Mouse (Mus musculus) heart, embryonic 12.5 days (tissue): Measurements from ENCODE around the gene Vezf1. TPM values are rescaled to one million over a fixed set of nuclear protein-coding genes. Genes with fewer than 3 reads are reported as not detected.
A peak's percentile ranks its signal among the peaks of the same experiment; 100 is the strongest.

Experiments used
- ATAC-seq: fragments of 200-750 bp; cut with Nextera tagmentation; 2 replicates; pipeline ENCODE4 v1.8.0; 2017; ENCODE audit warnings: moderate TSS enrichment, moderate library complexity; ENCODE audit not compliant: insufficient number of reproducible peaks, low FRiP score
- H3K27ac ChIP-seq: fragments of 300-500 bp; sonication (generic); 2 replicates; pipeline ENCODE4 v1.5.1; 2016; ENCODE audit warnings: mild to moderate bottlenecking, moderate library complexity; ENCODE audit not compliant: poor library complexity, severe bottlenecking
- H3K27me3 ChIP-seq: fragments of 300-500 bp; sonication (generic); replicated peaks from 2 replicates; pipeline ENCODE4 v1.6.1; 2016; ENCODE audit warnings: mild to moderate bottlenecking, moderate library complexity
- H3K36me3 ChIP-seq: fragments of 300-500 bp; sonication (generic); 2 replicates; pipeline ENCODE4 v1.6.1; 2016; ENCODE audit warnings: mild to moderate bottlenecking, moderate library complexity
- H3K4me1 ChIP-seq: fragments of 300-500 bp; sonication (generic); replicated peaks from 2 replicates; pipeline ENCODE4 v1.6.1; 2016; ENCODE audit warnings: mild to moderate bottlenecking
- H3K4me2 ChIP-seq: fragments of 300-500 bp; sonication (generic); 2 replicates; pipeline ENCODE4 v1.6.1; 2016; ENCODE audit warnings: mild to moderate bottlenecking, moderate library complexity
- H3K4me3 ChIP-seq: fragments of 300-500 bp; sonication (generic); 2 replicates; pipeline ENCODE4 v1.5.1; 2016; ENCODE audit warnings: mild to moderate bottlenecking
- H3K9ac ChIP-seq: fragments of 300-500 bp; sonication (generic); 2 replicates; pipeline ENCODE4 v1.6.1; 2016; ENCODE audit warnings: mild to moderate bottlenecking, moderate library complexity
- H3K9me3 ChIP-seq: fragments of 300-500 bp; sonication (generic); replicated peaks from 2 replicates; pipeline ENCODE4 v1.6.1; 2016; ENCODE audit warnings: mild to moderate bottlenecking, moderate library complexity
- WGBS: fragments of 180-500 bp; shearing (Covaris S2); methylation state at CpG from one replicate; pipeline ENCODE4 v1.1.7; 2016; 5-methylcytosine and 5-hydroxymethylcytosine counted together
- polyA plus RNA-seq: library from polyadenylated mRNA; unstranded; fragments of >200 nt; fragmentation: Nextera tagmentation; extraction: Ambion mirVana; gene quantifications from 2 replicates; pipeline ENCODE4 v1.2.1, GENCODE M21; 2016

Vezf1 gene
- polyA plus RNA-seq, 1 experiment from 2014 or later: 27.3 TPM

DNA sequence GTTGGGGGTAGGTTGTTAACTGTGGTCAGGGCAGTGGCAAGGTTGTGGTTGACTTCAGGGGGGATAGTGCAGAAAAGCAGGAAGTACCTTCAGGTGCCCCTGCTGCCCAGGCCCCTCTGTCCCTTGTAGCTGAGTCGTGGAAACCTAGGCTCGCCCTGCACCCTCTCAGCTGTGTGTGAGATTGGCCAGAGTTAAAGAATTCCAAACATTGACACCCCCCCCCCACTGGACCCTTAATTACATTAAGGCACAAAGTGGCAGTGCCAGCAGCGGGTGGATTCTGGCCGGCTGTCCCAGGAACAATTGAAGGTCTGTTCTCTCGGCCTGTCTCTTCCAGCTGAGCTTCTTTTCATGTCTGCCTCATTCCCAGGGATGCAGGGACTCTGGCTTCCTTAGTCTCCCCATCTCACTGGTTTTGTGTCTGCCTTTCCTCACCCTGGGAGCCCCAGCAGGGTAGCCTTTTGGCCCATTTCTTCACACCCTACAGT is 58.3 kb downstream of the Vezf1 start:
- H3K4me1 ChIP-seq: peaks cover 31% of the 10 kb centered on the region
- no peaks in the 10 kb centered on the region for H3K36me3 ChIP-seq
- H3K9ac ChIP-seq: no peak overlapping the region
- WGBS: 37% methylated on average over 5 of the region's 5 CpGs
- no peak for ATAC-seq
- 0 out of 2 replicates have a peak overlapping the region, but pooled peaks have one; percentile 37 for H3K27ac ChIP-seq
- H3K9me3 ChIP-seq: no peaks in the 10 kb centered on the region
- no peaks in the 10 kb centered on the region for H3K27me3 ChIP-seq
- no peak overlapping the region for H3K4me3 ChIP-seq
- no peak overlapping the region for H3K4me2 ChIP-seq

DNA sequence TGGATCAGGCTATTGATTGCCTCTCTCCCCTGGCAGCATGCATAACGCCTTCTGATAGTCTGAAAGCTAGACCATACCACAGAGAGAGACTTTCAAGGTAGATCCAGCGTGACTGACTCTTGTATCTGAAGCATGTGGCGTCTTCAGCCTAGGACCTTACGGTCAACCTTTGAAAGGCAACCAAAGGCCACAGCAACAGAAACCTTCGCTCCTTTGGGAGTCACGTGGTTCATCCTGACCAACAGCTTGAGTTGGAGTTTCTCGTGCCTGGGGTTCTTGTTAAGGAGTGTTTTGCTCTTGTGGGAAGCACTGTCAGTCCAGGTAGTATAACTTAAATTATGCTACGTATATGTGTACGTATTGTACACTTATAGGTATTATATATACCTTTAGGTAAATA is 60.4 kb downstream of the Vezf1 start:
- no peak overlapping the region for H3K27ac ChIP-seq
- peaks cover 45% of the 10 kb centered on the region for H3K4me1 ChIP-seq
- no peaks in the 10 kb centered on the region for H3K36me3 ChIP-seq
- 89% methylated on average over 9 of the region's 9 CpGs for WGBS
- H3K27me3 ChIP-seq: no peaks in the 10 kb centered on the region
- H3K9me3 ChIP-seq: no peaks in the 10 kb centered on the region
- H3K9ac ChIP-seq: no peak overlapping the region
- no peak overlapping the region for H3K4me3 ChIP-seq
- ATAC-seq: no peak
- no peak overlapping the region for H3K4me2 ChIP-seq

DNA sequence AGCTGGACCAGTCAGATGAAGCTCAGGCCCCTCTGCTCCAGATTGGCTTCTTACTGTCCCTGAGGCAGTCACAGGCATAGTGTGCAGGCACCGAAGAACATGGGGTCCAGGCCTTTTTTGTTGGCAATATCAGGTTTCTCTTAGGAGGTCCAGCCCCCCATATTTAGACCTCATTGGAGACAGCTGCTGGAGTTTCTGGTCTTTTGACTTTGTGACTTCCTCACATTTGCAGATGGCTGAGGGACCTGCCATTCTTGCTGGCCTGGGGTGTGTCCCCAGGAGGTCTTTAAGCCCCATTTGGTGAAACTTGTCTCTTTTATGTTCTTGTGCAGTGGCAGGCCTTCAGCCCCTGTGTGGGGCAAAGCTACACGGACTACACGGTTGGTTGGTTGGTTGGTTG is 61.2 kb downstream of the Vezf1 start:
- no peak overlapping the region for H3K4me2 ChIP-seq
- no peaks in the 10 kb centered on the region for H3K27me3 ChIP-seq
- peaks cover 40% of the 10 kb centered on the region for H3K4me1 ChIP-seq
- H3K4me3 ChIP-seq: no peak overlapping the region
- H3K9ac ChIP-seq: no peak overlapping the region
- H3K36me3 ChIP-seq: no peaks in the 10 kb centered on the region
- H3K27ac ChIP-seq: no peak overlapping the region
- H3K9me3 ChIP-seq: no peaks in the 10 kb centered on the region
- 67% methylated on average over 3 of the region's 3 CpGs for WGBS
- no peak for ATAC-seq

DNA sequence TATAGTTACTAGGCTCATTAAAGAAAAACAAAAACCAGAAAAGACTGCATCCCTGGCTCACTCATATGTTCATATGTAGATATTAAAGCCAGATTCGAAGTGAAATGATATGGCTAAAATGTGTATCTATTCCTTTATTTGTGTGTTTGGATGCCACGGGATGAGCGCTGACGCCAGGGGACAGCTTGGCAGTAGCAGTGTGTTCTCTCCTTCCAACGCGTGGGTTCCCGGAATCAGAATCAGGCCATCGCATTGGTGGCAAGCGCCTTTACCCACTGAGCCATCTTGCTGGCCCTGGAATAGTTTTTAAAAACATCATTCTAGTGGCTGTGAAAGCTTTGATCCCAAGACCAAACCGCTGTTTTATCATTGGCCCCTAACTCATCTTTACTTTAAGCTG is 61.9 kb downstream of the Vezf1 start:
- no peak overlapping the region for H3K9ac ChIP-seq
- no peaks in the 10 kb centered on the region for H3K27me3 ChIP-seq
- no peak for ATAC-seq
- no peaks in the 10 kb centered on the region for H3K9me3 ChIP-seq
- no peak overlapping the region for H3K4me2 ChIP-seq
- no peaks in the 10 kb centered on the region for H3K36me3 ChIP-seq
- WGBS: 92% methylated on average over 10 of the region's 10 CpGs
- no peak overlapping the region for H3K27ac ChIP-seq
- H3K4me1 ChIP-seq: peaks cover 39% of the 10 kb centered on the region
- no peak overlapping the region for H3K4me3 ChIP-seq

DNA sequence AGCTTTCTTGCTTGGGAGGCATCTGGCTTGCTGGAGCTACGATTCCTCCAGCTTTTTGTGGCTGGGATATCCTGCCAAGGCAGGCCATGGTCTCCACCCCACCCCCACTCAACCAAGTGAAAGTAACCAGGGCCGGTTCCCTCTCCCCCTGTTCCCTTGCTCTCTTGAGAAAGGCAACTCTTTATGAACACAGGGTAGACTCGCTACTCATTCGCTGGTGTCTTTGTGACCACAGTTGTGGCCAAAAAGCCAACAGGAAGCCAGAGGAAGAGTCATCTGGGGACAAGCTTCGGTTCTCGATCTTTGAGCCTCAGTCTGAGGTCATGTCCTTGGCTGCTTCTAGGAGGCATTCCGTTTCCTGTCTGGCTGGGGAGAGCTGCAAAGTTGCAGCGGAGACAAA is 63.8 kb downstream of the Vezf1 start:
- peak overlapping the region; percentile 53 for H3K4me2 ChIP-seq
- no peaks in the 10 kb centered on the region for H3K36me3 ChIP-seq
- peak overlapping the region; percentile 51; the same call in 1 of the 2 replicates for H3K9ac ChIP-seq
- WGBS: 17% methylated on average over 8 of the region's 8 CpGs
- no peaks in the 10 kb centered on the region for H3K9me3 ChIP-seq
- peak overlapping the region; percentile 5; the same call in 1 of the 2 replicates for H3K4me3 ChIP-seq
- peaks cover 24% of the 10 kb centered on the region for H3K4me1 ChIP-seq
- 0 out of 2 replicates have a peak, but pooled peaks have one; percentile 29 for ATAC-seq
- H3K27me3 ChIP-seq: no peaks in the 10 kb centered on the region
- peak overlapping the region; percentile 80 for H3K27ac ChIP-seq

Other genes starting within 250 kb of the Vezf1 start
- gene Lpo, start 240.0 kb upstream of the Vezf1 start, polyA plus RNA-seq: not detected in 2 replicates
- 8.4 and 8.5 TPM in 2 replicates for gene Mks1, start 215.1 kb upstream of the Vezf1 start, polyA plus RNA-seq
- 0.09 TPM in 1 of 2 replicates, not detected in the other for gene Epx, start 192.7 kb upstream of the Vezf1 start, polyA plus RNA-seq
- gene Olfr462, start 176.0 kb upstream of the Vezf1 start, polyA plus RNA-seq: not detected in 2 replicates
- gene Olfr463, start 170.9 kb upstream of the Vezf1 start, polyA plus RNA-seq: not detected in 2 replicates
- gene Olfr464, start 147.3 kb upstream of the Vezf1 start, polyA plus RNA-seq: not detected in 2 replicates
- 21.4 and 22.5 TPM in 2 replicates for gene Dynll2, start 80.7 kb upstream of the Vezf1 start, polyA plus RNA-seq
- 254 and 260 TPM in 2 replicates for gene Srsf1, start 20.9 kb upstream of the Vezf1 start, polyA plus RNA-seq
- 20.7 and 22.9 TPM in 2 replicates for gene Cuedc1, start 29.8 kb downstream of the Vezf1 start, polyA plus RNA-seq
- 79.2 and 81.4 TPM in 2 replicates for gene Mrps23, start 136.1 kb downstream of the Vezf1 start, polyA plus RNA-seq
- gene Ccdc182, start 225.8 kb downstream of the Vezf1 start, polyA plus RNA-seq: 0.26 TPM in 1 of 2 replicates, not detected in the other